Mouse (Mus musculus) thymus, adult 2 months (tissue): ENCODE results near the gene Tmem184b. TPM values are rescaled to one million over a fixed set of nuclear protein-coding genes. Genes with fewer than 3 reads are reported as not detected.

Experiments used
- DNase-seq: peaks from one replicate; pipeline ENCODE4 v3.0.0; 2021
- H3K27ac ChIP-seq: fragments of 200-500 bp; 2 replicates; pipeline ENCODE4 v1.5.1; 2012; ENCODE audit warnings: low read length, control low read depth; ENCODE audit not compliant: control insufficient read depth, insufficient read depth
- H3K27me3 ChIP-seq: fragments of 200-500 bp; 2 replicates; pipeline ENCODE4 v1.6.1; 2012; ENCODE audit warnings: mild to moderate bottlenecking, low read length, moderate library complexity, mixed read lengths; ENCODE audit not compliant: control insufficient read depth, insufficient read depth
- H3K36me3 ChIP-seq: fragments of 200-500 bp; 2 replicates; pipeline ENCODE4 v1.6.1; 2012; ENCODE audit warnings: mild to moderate bottlenecking, low read length, moderate library complexity; ENCODE audit not compliant: control insufficient read depth, insufficient read depth
- H3K4me1 ChIP-seq: fragments of 200-500 bp; replicated peaks from 2 replicates; pipeline ENCODE4 v1.6.1; 2012; ENCODE audit warnings: low read length; ENCODE audit not compliant: control insufficient read depth, insufficient read depth
- H3K4me3 ChIP-seq: fragments of 200-500 bp; 2 replicates; pipeline ENCODE4 v1.5.1; 2012; ENCODE audit warnings: mild to moderate bottlenecking, low read length, control low read depth, moderate library complexity; ENCODE audit not compliant: control insufficient read depth, insufficient read depth
- CTCF ChIP-seq: fragments of 200-500 bp; IDR thresholded peaks from 2 replicates; pipeline ENCODE4 v1.5.1; 2012; ENCODE audit warnings: mild to moderate bottlenecking, control low read depth, low read length, moderate library complexity, borderline replicate concordance; ENCODE audit not compliant: control insufficient read depth, poor library complexity, insufficient read depth; ENCODE audit errors: extremely low read depth
- POLR2A ChIP-seq: fragments of 200-500 bp; IDR thresholded peaks from 2 replicates; pipeline ENCODE4 v1.6.1; 2012; ENCODE audit warnings: mild to moderate bottlenecking, low read length, control low read depth, moderate library complexity; ENCODE audit not compliant: control insufficient read depth, poor library complexity, insufficient read depth; ENCODE audit errors: extremely low read depth
- WGBS: fragments of 180-500 bp; shearing (Covaris S2); methylation state at CpG from one replicate; pipeline ENCODE4 v1.1.7; 2018; 5-methylcytosine and 5-hydroxymethylcytosine counted together
- polyA plus RNA-seq: library from polyadenylated mRNA; depleted of rRNA; stranded (reverse); fragments of >200 nt; gene quantifications from 2 replicates; pipeline ENCODE4 v1.2.3, GENCODE M21; 2012

The Tmem184b gene
- polyA plus RNA-seq, 1 experiment = 225 TPM

GRCm38 (mm10) chr15:79360371-79360770 is 43.0 kb downstream of the Tmem184b start:
- Histone ChIP-seq H3K27me3 (no peaks in the 10 kb centered on the region), H3K4me1 (peaks cover 11% of the 10 kb centered on the region), H3K4me3 (no peak overlapping the region), H3K27ac (no peak overlapping the region), H3K36me3 (no peaks in the 10 kb centered on the region)
- no peak for DNase-seq
- no peak for TF ChIP-seq CTCF
- no peak for TF ChIP-seq POLR2A
- WGBS = 73% methylated on average over 7 of the region's 7 CpGs

DNA sequence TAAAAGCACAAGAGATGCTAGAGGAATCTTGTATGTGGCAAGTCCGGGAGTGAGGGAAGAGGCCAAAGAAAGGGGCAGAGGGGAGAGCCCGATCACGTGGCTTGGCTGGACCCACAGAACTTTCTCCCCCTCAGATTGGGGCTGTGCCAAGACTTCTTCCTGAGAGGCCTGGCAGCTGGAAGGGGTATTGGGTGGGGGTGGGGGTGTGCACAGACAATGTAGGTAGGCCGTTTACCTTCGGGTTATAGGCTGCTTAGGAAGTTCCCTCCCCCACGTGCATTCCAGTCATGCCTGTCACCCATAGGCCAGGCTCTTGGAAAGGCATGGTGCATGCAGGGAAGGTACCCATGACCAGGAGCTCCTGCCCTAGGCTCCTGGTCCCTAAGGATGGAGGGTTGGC is 43.4 kb downstream of the Tmem184b start:
- H3K27ac ChIP-seq = no peak overlapping the region
- WGBS = 44% methylated on average over 6 of the region's 6 CpGs

GRCm38 (mm10) chr15:79357974-79358690 is 45.2 kb downstream of the Tmem184b start:
- Histone ChIP-seq H3K27me3 (no peaks in the 10 kb centered on the region), H3K4me1 (peaks cover 13% of the 10 kb centered on the region), H3K27ac (no peak overlapping the region), H3K36me3 (no peaks in the 10 kb centered on the region), H3K4me3 (no peak overlapping the region)
- WGBS = 86% methylated on average over 12 of the region's 12 CpGs
- no peak for DNase-seq
- TF ChIP-seq POLR2A (no peak), CTCF (no peak)

More for the DNA sequence above, 43.4 kb downstream of the Tmem184b start:
- H3K36me3 ChIP-seq = no peaks in the 10 kb centered on the region
- H3K4me1 ChIP-seq = peaks cover 11% of the 10 kb centered on the region
- no peak overlapping the region for H3K4me3 ChIP-seq
- H3K27me3 ChIP-seq = no peaks in the 10 kb centered on the region
- DNase-seq = no peak
- TF ChIP-seq CTCF = no peak
- TF ChIP-seq POLR2A = no peak

DNA sequence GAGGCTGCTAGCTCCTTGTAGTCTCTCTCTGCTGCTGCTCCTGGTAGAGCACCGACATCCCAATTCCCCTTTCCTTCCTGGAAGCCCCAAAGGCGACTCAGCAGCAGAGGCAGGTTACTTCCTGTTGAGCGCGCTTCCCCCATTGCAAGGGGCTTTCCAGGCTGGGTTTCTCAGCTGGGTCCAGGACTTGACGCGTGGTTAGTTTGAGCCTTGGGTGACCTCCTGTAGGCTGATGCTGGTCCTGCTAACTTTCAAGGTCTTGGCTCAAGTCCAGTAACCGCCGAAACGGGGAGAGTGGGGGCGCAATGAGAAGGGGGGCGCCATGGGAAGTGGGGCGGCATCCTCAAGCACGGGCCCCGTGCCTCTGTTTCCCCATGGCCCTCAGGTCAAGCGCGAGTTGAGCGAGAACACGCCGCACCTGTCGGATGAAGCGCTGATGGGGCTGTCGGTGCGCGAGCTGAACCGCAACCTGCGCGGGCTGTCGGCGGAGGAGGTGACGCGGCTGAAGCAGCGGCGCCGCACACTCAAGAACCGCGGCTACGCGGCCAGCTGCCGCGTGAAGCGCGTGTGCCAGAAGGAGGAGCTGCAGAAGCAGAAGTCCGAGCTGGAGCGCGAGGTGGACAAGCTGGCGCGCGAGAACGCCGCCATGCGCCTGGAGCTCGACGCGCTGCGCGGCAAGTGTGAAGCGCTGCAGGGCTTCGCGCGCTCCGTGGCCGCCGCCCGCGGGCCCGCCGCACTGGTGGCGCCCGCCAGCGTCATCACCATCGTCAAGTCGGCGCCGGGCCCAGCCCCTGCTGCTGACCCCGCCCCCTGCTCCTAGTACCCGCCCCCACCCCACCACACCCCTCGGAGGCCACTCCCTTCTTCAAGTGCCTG is 46.1 kb downstream of the Tmem184b start:
- TF ChIP-seq CTCF = 0 out of 2 replicates have a peak, but pooled peaks have one; percentile 24
- no peak for TF ChIP-seq POLR2A
- no peaks in the 10 kb centered on the region for H3K36me3 ChIP-seq
- DNase-seq = peak; percentile 67
- WGBS = 1% methylated on average over 77 of the region's 77 CpGs
- H3K27ac ChIP-seq = no peak overlapping the region
- H3K4me3 ChIP-seq = peak overlapping the region; percentile 69
- no peaks in the 10 kb centered on the region for H3K27me3 ChIP-seq
- H3K4me1 ChIP-seq = peaks cover 13% of the 10 kb centered on the region

DNA sequence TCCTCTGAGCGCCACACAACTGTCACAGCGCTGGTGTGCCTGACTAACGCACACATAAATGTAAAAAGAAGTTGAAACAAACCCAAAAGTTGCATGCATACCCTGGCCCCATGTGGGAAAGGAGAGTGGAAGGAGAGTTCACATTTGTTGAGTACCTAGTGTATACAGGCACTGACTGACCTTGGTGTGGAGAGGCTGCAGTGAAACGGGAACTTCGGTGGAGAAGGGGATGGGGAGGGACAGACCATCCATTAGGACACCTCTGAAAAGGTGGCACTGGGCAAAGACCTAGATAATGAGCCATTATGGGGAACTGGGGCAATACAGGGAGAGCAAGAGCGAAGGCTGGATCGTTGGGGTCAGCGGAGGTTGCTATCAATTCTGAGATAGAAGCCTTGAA is 46.9 kb downstream of the Tmem184b start:
- DNase-seq = no peak
- Histone ChIP-seq H3K27me3 (no peaks in the 10 kb centered on the region), H3K4me1 (peaks cover 15% of the 10 kb centered on the region), H3K36me3 (no peaks in the 10 kb centered on the region), H3K4me3 (peak overlapping the region; percentile 69; the same call in 1 of the 2 replicates), H3K27ac (no peak overlapping the region; the same call in 1 of the 2 replicates)
- 82% methylated on average over 8 of the region's 8 CpGs for WGBS
- TF ChIP-seq POLR2A (no peak), CTCF (no peak)

DNA sequence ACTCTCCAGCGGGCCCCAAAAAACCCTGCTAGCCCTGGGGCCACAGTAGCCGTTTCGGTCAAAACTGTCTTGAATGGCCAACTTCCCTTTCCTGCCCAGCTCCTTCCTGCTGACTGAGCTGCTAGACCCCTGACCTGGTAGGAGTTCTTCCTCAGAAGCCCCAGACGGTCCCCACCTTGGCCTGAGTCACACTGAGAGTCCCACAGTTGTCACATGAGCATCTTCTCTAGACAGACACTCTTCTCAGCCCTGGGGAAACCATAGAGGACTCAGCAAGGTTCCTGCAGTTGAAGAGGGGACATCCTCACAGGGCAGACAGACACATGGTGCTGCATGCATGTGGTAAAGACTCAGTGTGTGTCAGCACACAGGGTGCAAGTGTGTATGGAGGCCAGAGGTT is 48.8 kb downstream of the Tmem184b start:
- DNase-seq = no peak
- TF ChIP-seq CTCF (no peak), POLR2A (no peak)
- Histone ChIP-seq H3K36me3 (no peaks in the 10 kb centered on the region), H3K27me3 (no peaks in the 10 kb centered on the region), H3K4me1 (peaks cover 22% of the 10 kb centered on the region), H3K4me3 (no peak overlapping the region), H3K27ac (no peak overlapping the region)
- WGBS = 70% methylated on average over 4 of the region's 4 CpGs
